Mouse (Mus musculus) gastrocnemius, adult 8-10 months (tissue): ENCODE data around the gene Dhodh. TPM values are rescaled to one million over a fixed set of nuclear protein-coding genes. Genes with fewer than 3 reads are reported as not detected.

Experiments
- DNase-seq, 2 experiments: peaks; one replicate each; pipeline ENCODE4 v3.0.0; 2022; ENCODE audit warnings: low spot score in 2 of 2
- total RNA-seq, 4 experiments: library from RNA; stranded (reverse); gene quantifications; 2 replicates each; pipeline ENCODE4 v1.2.4; 2022

Gene Dhodh
- total RNA-seq, 4 experiments from 2014 or later = 12.8 to 14.3 (median 13.8) TPM

- DNase-seq = no peak
These were observed 22.8 kb downstream of the Dhodh start for GRCm38 (mm10) chr8:109585652-109586051.

DNA sequence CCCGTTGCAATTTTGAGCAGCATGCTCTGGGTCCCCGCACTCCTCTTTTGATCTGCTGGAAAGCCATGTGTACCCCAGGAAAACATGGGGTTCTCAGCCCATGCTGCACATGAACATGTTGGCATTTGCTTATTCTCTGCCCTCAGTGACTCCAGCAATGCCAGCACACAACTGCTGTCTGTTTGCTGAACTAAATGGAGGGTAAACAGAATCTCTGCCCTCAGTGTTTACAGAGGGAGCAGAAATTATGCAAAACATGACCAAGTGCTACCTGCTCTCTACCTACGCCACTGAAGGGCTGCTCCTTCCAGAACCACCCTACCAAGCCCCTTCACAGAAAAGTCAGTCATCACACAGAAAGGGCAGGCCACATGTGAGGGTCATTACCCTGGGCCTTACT lies 23.6 kb downstream of the Dhodh start:
- no peak for DNase-seq

DNA sequence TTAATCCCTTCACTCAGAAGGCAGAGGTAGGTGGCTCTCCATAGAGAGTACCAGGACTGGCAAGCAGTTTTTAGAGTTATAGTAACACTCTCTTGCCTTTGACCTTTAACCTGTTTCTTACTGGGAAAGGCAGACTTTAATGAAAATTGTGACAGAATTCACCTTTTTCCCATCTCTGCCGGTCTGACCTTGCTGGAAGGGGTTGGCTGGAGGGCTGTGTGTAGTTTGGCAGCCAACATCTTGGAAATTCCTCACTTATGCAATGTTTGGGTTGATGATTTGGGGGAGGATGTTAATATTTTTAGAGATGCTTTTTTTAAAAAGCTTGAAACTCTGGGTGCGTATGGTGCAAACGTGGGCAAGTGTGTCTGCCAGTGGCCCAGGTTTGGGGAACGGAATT lies 24.2 kb downstream of the Dhodh start:
- DNase-seq = no peak

DNA sequence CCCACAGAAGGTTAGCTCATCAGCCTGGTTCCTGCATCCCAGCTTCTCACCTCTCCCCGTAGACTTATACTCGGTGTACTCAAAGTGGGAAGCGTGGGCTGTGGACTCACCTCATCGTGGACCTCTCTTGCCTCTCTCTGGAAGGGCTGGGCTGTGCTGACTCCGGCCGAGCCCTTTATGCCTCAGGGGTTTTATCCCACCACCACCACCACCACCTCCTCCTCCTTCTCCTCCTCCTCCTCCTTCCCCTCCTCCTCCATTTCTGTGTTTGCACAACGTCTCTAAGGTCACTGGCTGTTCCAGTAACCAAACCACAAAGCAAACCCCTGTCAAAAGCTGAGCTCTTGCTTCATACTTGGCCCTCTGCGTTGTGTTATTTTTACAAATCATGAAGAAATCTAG lies 29.6 kb downstream of the Dhodh start, which contains the start of gene Hp:
Hp (minus strand) TSS at position 273 of the 402 bp plus-strand sequence.
- no peak for DNase-seq

- DNase-seq = no peak
These were observed 32.2 kb downstream of the Dhodh start for GRCm38 (mm10) chr8:109576311-109576710.

DNA sequence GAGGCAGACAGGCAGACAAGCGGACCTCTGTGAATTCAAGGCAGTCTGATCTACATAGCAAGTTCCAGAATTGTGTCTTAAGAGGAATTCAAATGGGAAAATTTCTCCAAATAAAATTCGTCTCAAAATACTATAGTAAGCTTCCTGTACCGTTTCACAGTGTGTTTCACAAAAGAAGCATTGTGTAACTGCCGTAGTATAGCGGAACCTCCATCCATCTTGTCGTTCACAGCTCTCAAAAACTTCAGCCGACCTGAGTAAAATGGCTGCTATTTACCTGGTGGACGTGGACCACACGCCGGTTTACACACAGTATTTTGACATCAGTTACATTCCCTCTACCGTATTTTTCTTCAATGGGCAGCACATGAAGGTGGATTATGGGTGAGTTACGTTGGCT lies 37.3 kb downstream of the Dhodh start:
- DNase-seq = no peak

DNA sequence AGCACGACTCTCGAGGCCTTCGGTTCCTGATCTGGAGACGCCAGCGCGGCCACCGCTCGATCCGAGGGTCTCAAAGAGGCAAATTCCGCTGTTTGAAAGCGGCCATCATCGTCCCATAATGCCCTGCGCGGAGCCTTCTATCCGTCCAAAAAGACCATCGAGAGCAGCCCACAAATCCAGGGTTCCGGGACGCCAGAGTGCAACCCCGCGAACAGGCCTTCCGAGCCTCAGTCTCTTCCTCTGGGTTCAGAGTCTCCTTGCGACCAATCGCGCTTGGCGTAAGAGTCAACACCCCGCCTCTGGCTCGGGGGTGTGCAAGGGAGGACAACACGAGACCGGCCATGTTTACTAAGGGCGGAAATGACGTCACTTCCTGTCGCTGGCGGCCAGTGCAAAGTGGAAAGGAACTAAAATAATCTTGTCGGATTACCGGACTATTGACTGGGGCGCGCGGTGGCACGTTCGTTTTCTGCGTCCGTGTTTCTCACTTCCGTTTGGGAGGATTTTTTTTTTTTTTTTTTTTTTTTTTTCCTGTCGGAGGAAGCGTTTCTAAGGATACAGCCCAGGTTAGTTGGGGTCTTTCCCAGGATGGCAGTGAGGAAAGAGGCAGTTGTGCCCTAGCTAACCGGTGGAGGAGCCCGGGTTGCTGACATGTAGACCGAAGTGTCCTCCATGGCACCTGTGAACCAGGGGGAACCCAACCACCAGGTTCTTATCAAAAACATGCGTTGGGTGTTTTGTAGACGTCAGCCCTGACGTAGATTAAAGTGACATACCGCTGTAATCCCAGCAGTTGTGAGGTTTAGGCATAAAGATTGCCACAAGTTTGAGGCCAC lies 42.8 kb downstream of the Dhodh start, which contains the start of the genes Dhx38 and Txnl4b:
Dhx38 (minus strand) TSS at position 364 of the 836 bp plus-strand sequence.
Txnl4b (plus strand) TSS at position 395 of the 836 bp plus-strand sequence.
- peak; percentile 97 to 98 for DNase-seq

DNA sequence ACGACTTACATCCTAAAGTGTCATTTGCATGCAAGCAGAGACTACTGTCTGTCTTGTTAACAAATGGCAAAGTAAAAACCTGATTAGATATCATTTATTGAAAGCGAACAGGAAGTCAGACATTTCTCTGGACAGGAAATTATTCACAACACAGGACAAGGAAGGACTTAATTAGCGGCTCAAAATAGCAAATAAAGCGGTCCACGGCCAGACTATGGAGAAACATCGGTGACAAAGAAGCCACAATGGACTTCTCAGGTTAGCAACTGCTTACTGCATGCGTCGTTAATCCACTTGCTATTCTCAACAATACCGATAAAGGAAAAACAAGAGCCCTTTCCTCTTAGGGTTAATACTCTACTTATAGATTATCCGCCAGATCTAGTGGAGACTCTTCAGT lies 43.7 kb downstream of the Dhodh start:
- DNase-seq = no peak

DNA sequence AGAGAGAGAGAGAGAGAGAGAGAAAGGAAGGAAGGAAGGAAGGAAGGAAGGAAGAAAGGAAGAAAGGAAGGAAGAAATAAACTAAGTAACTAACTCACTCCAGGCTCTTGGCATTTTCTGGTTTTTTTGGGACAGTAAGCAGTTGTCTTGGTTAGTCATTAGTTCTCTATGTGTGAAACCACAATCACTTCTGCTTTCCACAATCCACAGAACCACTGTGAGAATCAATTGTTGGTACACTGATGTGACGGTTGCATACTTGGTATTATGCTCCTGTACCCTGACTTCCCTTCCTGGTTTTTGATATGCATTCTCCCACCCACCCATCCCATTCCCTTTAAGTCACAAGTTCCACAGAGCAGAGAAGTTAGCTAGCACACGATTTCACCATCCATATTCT lies 44.6 kb downstream of the Dhodh start:
- DNase-seq = no peak

DNA sequence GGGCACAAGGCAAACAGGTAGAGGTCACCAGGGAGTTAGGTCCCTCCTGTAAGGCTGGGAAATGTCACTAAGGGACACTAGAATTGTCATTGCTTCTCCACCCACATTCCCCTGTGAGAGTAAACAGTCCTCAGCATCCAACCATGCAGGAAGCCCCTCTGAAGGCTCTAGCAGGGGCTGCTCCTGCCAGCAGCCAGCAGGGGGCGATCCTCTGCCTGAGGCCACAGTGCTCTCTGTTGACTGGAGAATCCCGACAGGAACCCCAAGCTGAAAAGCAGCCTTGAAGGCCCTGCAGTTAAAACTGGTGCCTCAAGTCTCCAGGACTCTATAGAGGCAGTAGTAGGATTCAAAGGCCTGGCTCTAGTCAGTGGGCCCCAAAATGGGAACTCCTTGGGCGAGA lies 56.8 kb downstream of the Dhodh start:
- DNase-seq = no peak

GRCm38 (mm10) chr8:109544049-109544448 lies 64.4 kb downstream of the Dhodh start:
- DNase-seq = no peak

GRCm38 (mm10) chr8:109542748-109543519 lies 65.5 kb downstream of the Dhodh start:
- no peak for DNase-seq

DNA sequence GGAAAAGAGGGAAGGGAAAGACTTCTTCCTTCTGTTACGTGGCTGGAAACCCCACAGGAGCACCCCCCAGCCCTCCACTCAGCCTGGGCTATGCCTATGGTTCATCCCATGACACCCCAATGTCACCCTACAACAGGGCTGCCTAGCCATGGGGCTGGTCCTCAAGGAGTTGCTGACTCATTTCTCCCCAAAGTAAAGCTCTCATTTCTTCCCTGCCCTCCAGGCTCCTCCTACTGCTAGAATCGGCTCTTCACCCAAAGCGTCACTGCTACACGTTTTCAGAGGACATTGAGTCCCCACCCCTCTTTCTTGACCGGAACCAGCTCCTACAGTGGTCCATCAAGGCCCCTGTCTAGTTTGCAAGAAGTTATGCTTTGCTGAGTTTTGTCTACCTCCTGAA lies 66.3 kb downstream of the Dhodh start:
- DNase-seq = no peak

Other genes with a start within 250 kb of the Dhodh start
- gene Pmfbp1, start 114.6 kb downstream of the Dhodh start, total RNA-seq = not detected
- gene Dhx38, start 42.8 kb downstream of the Dhodh start, total RNA-seq = 10 to 100 TPM in 2 of 4 experiments, 1 to 10 TPM in 2; 8.8 to 12.2 (median 10.3) TPM
- gene Txnl4b, start 42.8 kb downstream of the Dhodh start, total RNA-seq = 1 to 10 TPM; 6.3 to 7.6 (median 6.8) TPM
- 10 to 100 TPM in 2 of 4 experiments, 1 to 10 TPM in 2; 1.2 to 33.0 (median 9.6) TPM for gene Hp, start 29.5 kb downstream of the Dhodh start, total RNA-seq
- gene Pkd1l3, start 5.8 kb upstream of the Dhodh start, total RNA-seq = under 1 TPM in 2 of 4 experiments, not detected in 2; 0.02 to 0.08 TPM
- gene Ist1, start 84.6 kb upstream of the Dhodh start, total RNA-seq = 10 to 100 TPM; 24.8 to 31.4 (median 29.5) TPM
- gene Zfp821, start 96.9 kb upstream of the Dhodh start, total RNA-seq = 1 to 10 TPM; 4.8 to 6.3 (median 5.5) TPM
- gene Atxn1l, start 129.1 kb upstream of the Dhodh start, total RNA-seq = 10 to 100 TPM; 18.2 to 28.9 (median 24.9) TPM
- 10 to 100 TPM; 28.2 to 36.4 (median 30.6) TPM for gene Ap1g1, start 169.9 kb upstream of the Dhodh start, total RNA-seq